Mouse (Mus musculus): ENCODE data around the gene 2310061N02Rik. TPM values are rescaled to one million over a fixed set of nuclear protein-coding genes. Genes with fewer than 3 reads are reported as not detected.
A peak's percentile ranks its signal among the peaks of the same experiment; 100 is the strongest.
"Not testable (repeated sequence)": the region's sequence is repeated elsewhere in the genome, so short reads cannot be mapped to it uniquely, and the experiment has no call there.

Gene 2310061N02Rik
- polyA plus RNA-seq (2015; fragmentation: Nextera tagmentation; extraction: Ambion mirVana): not detected in 2 replicates

DNA sequence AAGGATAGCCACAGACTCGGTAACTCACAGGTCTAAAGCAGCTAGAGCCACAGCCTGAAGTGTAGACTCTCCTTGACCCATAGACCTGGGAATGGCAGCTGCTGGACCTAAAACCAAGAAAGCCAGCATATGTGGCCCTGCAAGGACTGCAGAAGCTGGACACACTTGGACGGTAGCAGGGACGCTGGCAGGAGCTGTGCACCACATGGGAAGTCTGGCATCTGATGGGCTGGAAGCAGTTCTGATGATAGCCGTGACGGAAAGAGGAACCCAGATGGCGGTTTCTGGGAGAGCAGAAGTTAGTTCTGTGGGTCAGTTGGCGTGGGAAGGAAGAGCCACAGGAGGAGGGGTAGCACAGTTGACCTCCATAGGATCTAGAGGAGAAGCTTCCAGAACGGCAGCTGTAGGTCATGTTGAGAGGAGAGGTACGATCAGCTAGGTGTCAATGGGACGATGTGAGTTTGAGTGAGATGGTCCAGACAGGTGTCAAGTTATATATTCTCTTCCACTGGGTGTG, at the start of gene 2310061N02Rik:
Gene 2310061N02Rik (minus strand): TSS at position 467 of the 517 bp plus-strand sequence.
- Histone ChIP-seq H3K9me3 (no peaks in the 10 kb centered on the region), H3K27me3 (replicated peaks) (no peaks in the 10 kb centered on the region), H3K4me1 (no peaks in the 10 kb centered on the region), H3K9ac (no peak within 1 kb of the TSS), H3K4me2 (no peak within 1 kb of the TSS), H3K27ac (no peak within 1 kb of the TSS), H3K4me3 (replicated peaks) (no peak within 1 kb of the TSS), H3K36me3 (no peaks in the 10 kb centered on the region)
- ATAC-seq (ENCODE audit: insufficient read depth, low FRiP score, low read depth): no peak
- WGBS: 92% methylated on average over 10 of the region's 10 CpGs

DNA sequence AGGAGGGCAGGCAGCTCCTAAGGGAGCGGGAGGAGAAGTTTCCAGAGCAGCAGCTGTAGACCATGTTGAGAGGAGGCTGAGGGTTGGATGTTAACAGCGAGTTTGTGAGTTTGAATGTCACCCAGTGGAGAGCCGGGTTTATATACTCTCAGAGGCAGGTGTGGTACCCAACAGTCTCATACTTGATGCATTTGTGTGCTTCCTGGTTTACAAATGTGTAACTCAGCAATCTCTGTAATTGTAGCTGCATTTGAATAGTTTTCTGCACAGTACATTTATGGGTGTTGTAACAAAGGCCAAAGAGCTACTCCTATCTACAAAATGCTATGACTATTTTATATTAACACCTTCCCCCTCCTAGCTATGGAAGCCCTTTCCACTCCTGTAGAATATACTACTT, 43.8 kb upstream of the 2310061N02Rik start, which contains the start of gene Krtap13:
Gene Krtap13 (minus strand): TSS at position 101 of the 400 bp plus-strand sequence.
- H3K9me3 ChIP-seq; H3K9ac ChIP-seq; H3K4me1 ChIP-seq; H3K36me3 ChIP-seq; H3K27me3 ChIP-seq (replicated peaks); H3K4me3 ChIP-seq (replicated peaks); H3K4me2 ChIP-seq; H3K27ac ChIP-seq; ATAC-seq (ENCODE audit: insufficient read depth, low FRiP score, low read depth): not testable (repeated sequence)
- 87% methylated on average over 3 of the region's 3 CpGs for WGBS

DNA sequence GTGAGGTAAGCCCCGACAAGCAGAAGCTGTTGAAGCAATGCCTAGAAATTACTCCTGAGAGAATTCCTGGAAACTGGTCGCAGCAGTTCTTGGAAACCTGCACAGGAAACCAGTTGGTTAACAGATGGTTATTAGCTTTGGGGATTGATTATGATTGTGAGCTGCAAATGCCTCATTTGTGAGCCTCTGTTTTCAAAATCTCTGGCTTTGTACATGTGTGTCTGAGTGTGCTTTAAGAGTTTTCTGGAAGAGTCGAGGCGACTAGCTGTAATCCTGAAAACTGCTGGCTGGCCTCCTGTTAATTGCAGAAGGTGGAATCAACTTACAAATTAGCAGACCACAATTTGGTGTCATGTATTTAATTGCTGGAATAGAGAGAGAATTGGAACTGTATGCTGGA, 40.2 kb upstream of the 2310061N02Rik start:
- Histone ChIP-seq H3K4me2 (no peak overlapping the region), H3K4me1 (no peaks in the 10 kb centered on the region), H3K27me3 (replicated peaks) (no peaks in the 10 kb centered on the region), H3K9me3 (no peaks in the 10 kb centered on the region), H3K4me3 (replicated peaks) (no peak overlapping the region), H3K9ac (no peak overlapping the region), H3K36me3 (no peaks in the 10 kb centered on the region), H3K27ac (no peak overlapping the region)
- ATAC-seq (ENCODE audit: insufficient read depth, low FRiP score, low read depth): no peak
- WGBS: 72% methylated on average over 4 of the region's 4 CpGs

DNA sequence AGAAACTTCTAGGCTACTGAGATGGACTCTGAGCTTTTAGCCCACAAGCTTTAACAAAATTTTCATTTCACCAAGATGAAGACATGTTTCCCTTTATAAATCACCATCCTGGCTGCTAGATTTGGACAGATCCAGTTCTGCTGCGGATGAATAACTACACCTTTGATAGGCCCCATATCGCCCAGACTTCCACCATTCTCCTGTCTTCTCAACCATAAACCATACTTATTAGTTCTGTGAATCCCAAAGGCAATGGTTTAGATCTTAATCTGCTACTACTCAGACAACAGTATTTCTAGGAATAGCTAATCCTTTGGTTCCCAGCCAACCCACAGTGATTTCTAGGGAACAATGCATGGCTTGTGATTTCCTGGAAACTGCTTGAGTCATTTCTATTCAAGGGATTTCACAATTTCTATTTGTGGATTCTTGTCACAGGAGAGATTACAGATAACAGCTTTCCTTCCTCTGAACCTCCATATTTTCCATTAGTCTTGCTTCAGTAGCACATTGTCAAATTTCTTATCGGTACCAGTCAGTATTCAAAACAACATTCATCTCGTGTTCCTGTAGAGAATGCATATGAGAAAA, 37.1 kb upstream of the 2310061N02Rik start:
- Histone ChIP-seq H3K9me3 (no peaks in the 10 kb centered on the region), H3K27ac (no peak overlapping the region), H3K36me3 (no peaks in the 10 kb centered on the region), H3K9ac (no peak overlapping the region), H3K4me3 (replicated peaks) (no peak overlapping the region), H3K4me1 (no peaks in the 10 kb centered on the region), H3K4me2 (no peak overlapping the region), H3K27me3 (replicated peaks) (no peaks in the 10 kb centered on the region)
- ATAC-seq (ENCODE audit: insufficient read depth, low FRiP score, low read depth): no peak
- WGBS: 72% methylated on average over 4 of the region's 4 CpGs

DNA sequence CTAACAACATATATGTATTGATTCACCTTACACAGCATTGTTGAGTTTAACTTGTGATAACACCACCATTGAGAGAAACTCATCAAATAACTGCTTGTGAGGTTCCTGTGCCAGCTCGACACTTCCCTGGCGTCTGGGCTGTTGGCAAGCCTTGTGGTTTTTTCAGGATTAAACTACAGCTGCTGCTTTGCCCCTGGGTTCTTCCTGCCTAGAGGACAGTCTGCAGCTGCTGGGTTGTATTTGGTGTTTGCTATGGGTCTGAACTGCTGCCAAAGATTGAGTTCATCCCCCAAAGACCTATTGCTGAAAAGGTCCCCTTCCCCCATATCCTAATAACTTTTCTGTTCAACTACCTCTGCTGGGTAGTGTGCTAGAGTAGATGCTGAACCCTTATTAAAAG, 27.6 kb upstream of the 2310061N02Rik start:
- no peaks in the 10 kb centered on the region for H3K4me1 ChIP-seq
- H3K4me2 ChIP-seq: no peak overlapping the region
- H3K9me3 ChIP-seq: no peaks in the 10 kb centered on the region
- no peaks in the 10 kb centered on the region for H3K27me3 ChIP-seq (replicated peaks)
- H3K36me3 ChIP-seq: no peaks in the 10 kb centered on the region
- no peak overlapping the region for H3K9ac ChIP-seq
- 50% methylated on average over 2 of the region's 2 CpGs for WGBS
- H3K4me3 ChIP-seq (replicated peaks): no peak overlapping the region
- ATAC-seq (ENCODE audit: insufficient read depth, low FRiP score, low read depth): no peak
- no peak overlapping the region for H3K27ac ChIP-seq

DNA sequence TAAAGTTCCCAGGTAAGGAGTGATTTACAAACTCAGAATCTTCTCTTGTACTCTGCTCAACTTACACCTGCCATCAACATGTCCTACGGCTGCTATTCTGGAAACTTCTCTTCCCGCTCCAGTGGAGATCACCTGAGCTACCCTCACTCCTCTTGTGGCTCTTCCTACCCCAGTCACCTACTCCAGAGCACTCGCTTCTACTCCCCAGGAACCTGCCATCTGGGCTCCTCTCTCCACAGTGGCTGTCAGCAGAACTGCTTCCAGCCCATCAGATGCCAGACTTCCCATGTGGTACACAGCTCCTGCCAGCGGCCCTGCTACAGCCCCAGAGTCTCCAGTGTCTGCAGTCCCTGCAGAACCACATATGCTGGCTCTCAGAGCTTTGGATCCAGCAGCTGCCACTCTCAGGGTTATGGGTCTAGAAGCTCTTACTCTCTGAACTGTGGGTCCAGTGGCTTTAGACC, 21.1 kb upstream of the 2310061N02Rik start, which contains the start of gene Krtap13-1:
Gene Krtap13-1 (plus strand): TSS at position 51 of the 464 bp plus-strand sequence.
- H3K27ac ChIP-seq: no peak within 1 kb of the TSS
- ATAC-seq (ENCODE audit: insufficient read depth, low FRiP score, low read depth): no peak
- no peaks in the 10 kb centered on the region for H3K4me1 ChIP-seq
- H3K9me3 ChIP-seq: no peaks in the 10 kb centered on the region
- 71% methylated on average over 4 of the region's 4 CpGs for WGBS
- H3K36me3 ChIP-seq: no peaks in the 10 kb centered on the region
- no peak within 1 kb of the TSS for H3K9ac ChIP-seq
- no peak within 1 kb of the TSS for H3K4me2 ChIP-seq
- H3K27me3 ChIP-seq (replicated peaks): no peaks in the 10 kb centered on the region
- no peak within 1 kb of the TSS for H3K4me3 ChIP-seq (replicated peaks)

DNA sequence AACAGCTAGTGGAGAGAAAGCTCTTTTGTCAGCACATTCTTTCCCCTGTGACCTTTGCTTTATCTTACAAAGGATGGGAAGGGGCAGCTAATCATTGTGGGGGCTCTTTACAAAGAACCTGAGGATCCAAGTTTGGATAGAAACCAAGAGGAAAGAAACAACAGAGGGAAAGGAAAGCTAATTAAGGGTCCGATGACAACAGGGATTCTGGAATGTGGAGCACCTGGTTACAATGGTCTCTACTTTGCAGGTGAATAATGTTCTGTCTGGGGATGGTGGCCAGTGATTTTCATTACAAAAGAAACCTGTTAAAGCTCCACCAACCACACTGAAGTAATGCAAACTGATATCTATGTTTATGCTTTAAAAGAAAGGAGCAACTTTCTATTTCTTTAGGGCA, 12.3 kb upstream of the 2310061N02Rik start:
- no peaks in the 10 kb centered on the region for H3K4me1 ChIP-seq
- no peak overlapping the region for H3K4me2 ChIP-seq
- no peak overlapping the region for H3K4me3 ChIP-seq (replicated peaks)
- H3K9ac ChIP-seq: no peak overlapping the region
- WGBS: 21% methylated on average over 1 of the region's 1 CpGs
- no peak overlapping the region for H3K27ac ChIP-seq
- ATAC-seq (ENCODE audit: insufficient read depth, low FRiP score, low read depth): no peak
- H3K9me3 ChIP-seq: no peaks in the 10 kb centered on the region
- no peaks in the 10 kb centered on the region for H3K27me3 ChIP-seq (replicated peaks)
- no peaks in the 10 kb centered on the region for H3K36me3 ChIP-seq

DNA sequence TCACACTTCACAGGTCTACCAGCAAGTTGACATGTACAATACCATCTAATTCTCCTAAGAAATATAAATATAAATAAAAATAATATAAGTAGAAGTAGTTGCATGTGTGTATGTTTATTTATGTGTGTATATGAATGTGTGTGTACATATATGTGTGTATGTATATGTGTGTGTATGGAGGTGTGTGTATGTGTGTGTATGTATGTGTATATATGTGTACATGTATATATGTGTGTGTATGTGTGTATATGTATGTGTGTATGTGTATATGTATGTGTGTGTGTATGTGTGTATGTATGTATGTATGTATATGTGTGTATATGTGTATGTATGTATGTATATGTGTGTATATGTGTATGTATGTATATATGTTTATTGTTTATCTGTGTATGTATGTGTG, 8.8 kb upstream of the 2310061N02Rik start:
- Histone ChIP-seq H3K9ac (no peak overlapping the region), H3K9me3 (no peaks in the 10 kb centered on the region), H3K4me1 (no peaks in the 10 kb centered on the region), H3K36me3 (no peaks in the 10 kb centered on the region), H3K27me3 (replicated peaks) (no peaks in the 10 kb centered on the region), H3K4me2 (no peak overlapping the region), H3K27ac (no peak overlapping the region), H3K4me3 (replicated peaks) (no peak overlapping the region)
- ATAC-seq (ENCODE audit: insufficient read depth, low FRiP score, low read depth): no peak

DNA sequence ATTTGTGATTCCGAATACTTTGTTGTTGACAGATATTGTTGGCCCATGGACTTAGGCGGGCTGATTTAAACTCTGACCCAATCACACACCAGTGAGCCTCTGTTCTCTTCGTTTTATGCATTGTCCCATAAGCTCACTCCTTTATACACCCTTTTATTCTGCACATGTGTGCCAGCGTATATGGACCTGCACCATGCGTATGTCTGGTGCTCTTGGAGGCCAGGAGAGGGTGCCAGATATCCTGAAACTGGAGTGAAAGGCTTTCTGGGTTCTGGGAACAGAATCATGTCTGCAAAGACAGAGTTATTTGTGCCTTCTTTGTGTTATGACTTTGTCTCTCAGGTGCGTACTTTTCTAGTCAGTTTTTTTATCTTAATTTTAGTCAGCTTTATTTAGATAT, 3.5 kb upstream of the 2310061N02Rik start:
- H3K36me3 ChIP-seq: no peaks in the 10 kb centered on the region
- H3K27ac ChIP-seq: no peak overlapping the region
- no peak overlapping the region for H3K9ac ChIP-seq
- WGBS: 84% methylated on average over 6 of the region's 6 CpGs
- no peaks in the 10 kb centered on the region for H3K4me1 ChIP-seq
- H3K4me2 ChIP-seq: no peak overlapping the region
- no peaks in the 10 kb centered on the region for H3K27me3 ChIP-seq (replicated peaks)
- no peak for ATAC-seq (ENCODE audit: insufficient read depth, low FRiP score, low read depth)
- no peak overlapping the region for H3K4me3 ChIP-seq (replicated peaks)
- H3K9me3 ChIP-seq: no peaks in the 10 kb centered on the region

DNA sequence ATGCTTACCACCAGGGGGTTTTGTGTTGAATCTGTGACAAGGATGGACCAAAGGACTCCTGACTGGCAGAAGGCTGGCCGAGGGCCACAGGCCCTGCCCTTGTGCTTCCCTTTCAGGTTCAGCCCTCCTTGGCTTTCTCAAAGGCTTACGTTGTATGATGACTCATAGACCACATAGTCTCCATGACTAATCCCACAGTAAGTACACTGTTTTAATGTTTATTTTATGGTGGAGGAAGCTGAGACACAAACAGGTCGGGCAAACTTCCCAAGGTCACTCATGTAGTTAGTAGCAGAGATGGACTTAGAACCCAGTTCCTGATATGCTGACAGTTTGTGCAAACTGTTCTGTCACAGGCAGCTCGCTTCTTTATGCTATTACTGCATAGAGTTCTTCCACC, 3.0 kb upstream of the 2310061N02Rik start:
- Histone ChIP-seq H3K9ac (no peak overlapping the region), H3K9me3 (no peaks in the 10 kb centered on the region), H3K4me1 (no peaks in the 10 kb centered on the region), H3K4me3 (replicated peaks) (no peak overlapping the region), H3K27ac (no peak overlapping the region), H3K4me2 (no peak overlapping the region), H3K27me3 (replicated peaks) (no peaks in the 10 kb centered on the region), H3K36me3 (no peaks in the 10 kb centered on the region)
- 56% methylated on average over 4 of the region's 4 CpGs for WGBS
- peak; percentile 75; the same call in 1 of the 2 replicates for ATAC-seq (ENCODE audit: insufficient read depth, low FRiP score, low read depth)

DNA sequence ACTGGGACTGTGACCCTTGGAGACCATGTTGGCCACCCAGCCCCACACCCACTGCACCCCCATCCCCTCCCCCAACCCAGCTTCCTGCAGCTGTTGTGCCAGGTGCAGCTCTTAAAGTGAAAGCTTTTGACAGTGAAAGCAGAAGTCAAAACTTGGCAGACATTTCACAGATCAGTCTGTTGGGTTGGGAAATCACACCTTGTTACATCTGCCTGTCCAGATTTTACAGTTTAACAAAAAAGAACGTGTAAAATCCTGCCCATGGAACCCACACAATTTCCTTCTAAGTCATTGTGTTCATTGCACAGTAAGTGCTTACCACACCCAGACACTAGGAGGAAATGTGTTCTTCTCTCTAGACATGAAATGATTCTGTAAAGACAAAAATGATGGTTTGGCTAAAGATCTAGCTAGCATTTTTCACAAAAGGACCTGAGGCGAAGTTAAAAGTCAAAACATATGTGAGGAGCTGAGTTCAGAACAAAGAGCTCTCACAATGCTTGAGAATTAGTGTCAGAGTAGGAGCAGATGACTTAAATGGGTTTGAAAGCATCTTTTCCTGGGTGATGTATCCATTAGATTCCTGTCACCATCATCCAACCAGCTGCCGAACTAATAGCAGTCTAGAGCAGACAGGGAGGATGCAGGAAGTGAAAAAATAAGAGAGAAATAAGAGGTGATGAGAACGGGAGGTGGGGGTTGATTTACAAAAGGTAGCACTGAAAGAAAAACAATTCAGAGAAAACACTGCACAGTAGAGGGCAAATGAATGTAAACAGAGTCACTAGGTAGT, 6.5 kb downstream of the 2310061N02Rik start:
- Histone ChIP-seq H3K27ac (no peak overlapping the region), H3K36me3 (no peaks in the 10 kb centered on the region), H3K9me3 (no peaks in the 10 kb centered on the region), H3K4me1 (no peaks in the 10 kb centered on the region), H3K27me3 (replicated peaks) (no peaks in the 10 kb centered on the region), H3K4me3 (replicated peaks) (no peak overlapping the region), H3K4me2 (no peak overlapping the region), H3K9ac (no peak overlapping the region)
- 33% methylated on average over 4 of the region's 4 CpGs for WGBS
- no peak for ATAC-seq (ENCODE audit: insufficient read depth, low FRiP score, low read depth)

DNA sequence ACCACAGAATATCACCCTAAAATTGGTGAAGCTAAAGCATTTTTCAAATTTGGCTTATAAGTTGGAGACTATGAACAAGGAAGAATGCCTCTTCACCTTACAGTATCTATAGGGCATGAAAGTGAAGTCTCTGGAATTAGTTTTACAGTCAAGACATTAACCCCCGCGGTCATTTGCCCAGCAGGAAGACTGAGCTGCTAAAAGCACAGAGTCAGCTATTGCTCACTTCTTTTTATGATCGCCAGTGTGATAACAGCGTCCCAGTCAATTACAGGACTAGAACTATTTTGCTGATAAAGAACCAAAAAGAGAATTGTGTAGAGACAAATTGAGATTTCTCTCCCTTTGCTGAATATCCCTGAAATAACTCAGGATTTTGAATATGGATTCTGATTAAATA, 11.5 kb downstream of the 2310061N02Rik start:
- no peak overlapping the region for H3K4me2 ChIP-seq
- no peak for ATAC-seq (ENCODE audit: insufficient read depth, low FRiP score, low read depth)

More for the DNA sequence above, 11.5 kb downstream of the 2310061N02Rik start:
- H3K27me3 ChIP-seq (replicated peaks): no peaks in the 10 kb centered on the region
- H3K36me3 ChIP-seq: no peaks in the 10 kb centered on the region
- no peak overlapping the region for H3K27ac ChIP-seq
- 74% methylated on average over 4 of the region's 4 CpGs for WGBS
- no peak overlapping the region for H3K4me3 ChIP-seq (replicated peaks)
- no peaks in the 10 kb centered on the region for H3K9me3 ChIP-seq
- no peaks in the 10 kb centered on the region for H3K4me1 ChIP-seq
- H3K9ac ChIP-seq: no peak overlapping the region
